Mouse (Mus musculus) lung, adult 2 months (tissue): ENCODE data around the gene Zbtb17.

Experiments used
- CTCF ChIP-seq: fragments of 200-500 bp; IDR thresholded peaks from 2 replicates; pipeline ENCODE4 v1.5.1; 2011; ENCODE audit warnings: mild to moderate bottlenecking, low read length, control low read depth; ENCODE audit not compliant: insufficient read depth
- POLR2A ChIP-seq: fragments of 200-500 bp; IDR thresholded peaks from 2 replicates; pipeline ENCODE4 v1.6.1; 2011; ENCODE audit warnings: low read depth, mild to moderate bottlenecking, control low read depth, low read length, borderline replicate concordance; ENCODE audit errors: extremely low read depth

- no peak for TF ChIP-seq POLR2A
- TF ChIP-seq CTCF, result no peak
Measured at GRCm38 (mm10) chr4:141466844-141467580, 22.6 kb downstream of the Zbtb17 start.
